Comparison of ENCODE assay signal across 15 mouse cellular contexts in the genomic region with DNA sequence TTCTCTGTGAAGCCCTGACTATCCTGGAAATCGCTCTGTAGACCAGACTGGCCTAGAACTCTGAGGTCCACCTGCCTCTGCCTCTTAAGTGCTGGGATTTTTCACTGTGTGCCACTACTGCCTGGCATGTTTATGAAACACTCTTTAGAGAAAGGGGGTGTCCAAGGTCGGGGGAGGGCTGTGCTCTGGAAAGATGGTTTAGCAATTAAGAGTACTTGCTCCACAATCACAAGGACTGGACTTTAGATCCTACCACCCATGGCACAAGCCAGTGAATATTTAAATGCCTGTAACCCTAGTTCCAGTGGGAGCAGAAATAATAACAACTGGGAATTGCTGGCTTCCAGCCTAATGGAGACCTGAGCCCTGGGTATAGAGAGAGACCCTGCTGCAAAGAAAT. TPM values are rescaled to one million over a fixed set of nuclear protein-coding genes. Genes with fewer than 3 reads are reported as not detected.
DNase-seq lines count a peak whose midpoint lies in the region; ATAC-seq lines count a peak whose summit lies in the region.
"Had no signal": no experiment of that assay in that cellular context is flagged by ENCODE, and none has a peak within 500 bp of the region (broad histone marks: within the 10 kb centered on the region; RNA-seq: fewer than 3 reads in every experiment).

No protein-coding gene starts in this region.

- no peak overlapping the region for H3K9ac ChIP-seq in hindbrain, embryonic 11.5 days (ENCODE audit: low read depth, low read length)
- H3K9ac ChIP-seq in neural tube, embryonic 13.5 days = no peak overlapping the region
- H3K9ac ChIP-seq in kidney, embryonic 15.5 days = no peak overlapping the region
- H3K9ac ChIP-seq in neural tube, embryonic 14.5 days (replicated peaks; ENCODE audit: low read depth, low read length) = no peak overlapping the region
- H3K9ac ChIP-seq: neural tube, embryonic 12.5 days; stomach, embryonic 15.5 days had no signal

- peaks cover 19% of the 10 kb centered on the region for H3K36me3 ChIP-seq in hindbrain, embryonic 10.5 days
- no peaks in the 10 kb centered on the region for H3K36me3 ChIP-seq in hindbrain, embryonic 11.5 days (ENCODE audit: control insufficient read depth, insufficient read depth, low read length)
- no peaks in the 10 kb centered on the region; the same call in 1 of the 2 replicates for H3K36me3 ChIP-seq in neural tube, embryonic 13.5 days
- H3K36me3 ChIP-seq in kidney, embryonic 15.5 days = peaks cover 7% of the 10 kb centered on the region; the same call in 1 of the 2 replicates
- no peaks in the 10 kb centered on the region for H3K36me3 ChIP-seq in neural tube, embryonic 14.5 days (ENCODE audit: control insufficient read depth, insufficient read depth, low read length)

- intact Hi-C loops in gastrocnemius, postnatal 14 days (cut with DNase I; ENCODE audit: low total_unique reads) = no loop called here

- ATAC-seq in hindbrain, embryonic 11.5 days (ENCODE audit: low FRiP score) = no peak
- ATAC-seq in neural tube, embryonic 13.5 days (ENCODE audit: low read depth) = no peak
- ATAC-seq in kidney, embryonic 15.5 days (replicated peaks; ENCODE audit: low FRiP score) = no peak
- ATAC-seq in neural tube, embryonic 14.5 days (ENCODE audit: low read depth) = no peak
- ATAC-seq: midbrain, embryonic 16.5 days had no signal

- peak overlapping the region; percentile 42; the same call in 1 of the 2 replicates for H3K27ac ChIP-seq in hindbrain, embryonic 10.5 days
- H3K27ac ChIP-seq in hindbrain, embryonic 11.5 days (ENCODE audit: low read depth, low read length) = no peak overlapping the region
- H3K27ac ChIP-seq in neural tube, embryonic 13.5 days (replicated peaks) = peak overlapping the region; percentile 54; the same call in 1 of the 2 replicates
- H3K27ac ChIP-seq in kidney, embryonic 15.5 days = peak overlapping the region; percentile 61; the same call in 1 of the 2 replicates
- H3K27ac ChIP-seq in neural tube, embryonic 14.5 days (ENCODE audit: low read depth, low read length) = peak overlapping the region; percentile 12; the same call in 1 of the 2 replicates
- H3K27ac ChIP-seq: macrophage; neural tube, embryonic 12.5 days had no signal

- DNase-seq in hindbrain, embryonic 10.5 days (ENCODE audit: low spot score) = no peak
- no peak for DNase-seq in hindbrain, embryonic 11.5 days (ENCODE audit: low spot score)
- DNase-seq in neural tube, embryonic 10.5 days (ENCODE audit: extremely low spot score, low spot score) = no peak
- no peak for DNase-seq in gastrocnemius, postnatal 14 days
- DNase-seq in ovary, postnatal 36 days (ENCODE audit: low spot score) = no peak
- DNase-seq: cerebellum, adult 11 months; spleen, adult 18-20 months; thymus, postnatal 25 days had no signal

- H3K4me3 ChIP-seq in hindbrain, embryonic 10.5 days = no peak overlapping the region
- H3K4me3 ChIP-seq in hindbrain, embryonic 11.5 days (ENCODE audit: low read depth, low read length) = no peak overlapping the region
- no peak overlapping the region for H3K4me3 ChIP-seq in neural tube, embryonic 13.5 days
- no peak overlapping the region for H3K4me3 ChIP-seq in kidney, embryonic 15.5 days (replicated peaks)
- H3K4me3 ChIP-seq in neural tube, embryonic 14.5 days (ENCODE audit: low read depth, low read length) = no peak overlapping the region
- H3K4me3 ChIP-seq: neural tube, embryonic 12.5 days; stomach, embryonic 15.5 days had no signal

- no peaks in the 10 kb centered on the region for H3K27me3 ChIP-seq in hindbrain, embryonic 10.5 days (ENCODE audit: insufficient read depth, poor library complexity, severe bottlenecking)
- no peaks in the 10 kb centered on the region for H3K27me3 ChIP-seq in hindbrain, embryonic 11.5 days (ENCODE audit: control insufficient read depth, insufficient read depth, low read length)
- H3K27me3 ChIP-seq in neural tube, embryonic 13.5 days = no peaks in the 10 kb centered on the region
- no peaks in the 10 kb centered on the region for H3K27me3 ChIP-seq in kidney, embryonic 15.5 days
- no peaks in the 10 kb centered on the region for H3K27me3 ChIP-seq in neural tube, embryonic 14.5 days (ENCODE audit: control insufficient read depth, insufficient read depth, low read length)
- H3K27me3 ChIP-seq: neural tube, embryonic 12.5 days; stomach, embryonic 15.5 days had no signal

- WGBS in hindbrain, embryonic 10.5 days = 61% methylated on average over 2 of the region's 2 CpGs
- WGBS in hindbrain, embryonic 11.5 days = 68% methylated on average over 2 of the region's 2 CpGs
- WGBS in neural tube, embryonic 13.5 days = 72% methylated on average over 2 of the region's 2 CpGs
- 73% methylated on average over 2 of the region's 2 CpGs for WGBS in kidney, embryonic 15.5 days
- 67% methylated on average over 2 of the region's 2 CpGs for WGBS in neural tube, embryonic 14.5 days

- H3K9me3 ChIP-seq in hindbrain, embryonic 10.5 days = no peaks in the 10 kb centered on the region
- H3K9me3 ChIP-seq in hindbrain, embryonic 11.5 days (ENCODE audit: control insufficient read depth, low read length) = no peaks in the 10 kb centered on the region
- H3K9me3 ChIP-seq in neural tube, embryonic 13.5 days = no peaks in the 10 kb centered on the region
- 0 out of 2 replicates have a peak, but pooled peaks cover 4% of the 10 kb centered on the region for H3K9me3 ChIP-seq in kidney, embryonic 15.5 days (replicated peaks)
- no peaks in the 10 kb centered on the region for H3K9me3 ChIP-seq in neural tube, embryonic 14.5 days (ENCODE audit: control insufficient read depth, low read length)
- H3K9me3 ChIP-seq: neural tube, embryonic 12.5 days; stomach, embryonic 15.5 days had no signal

- H3K4me2 ChIP-seq in hindbrain, embryonic 11.5 days (replicated peaks; ENCODE audit: low read depth, low read length) = no peak overlapping the region
- H3K4me2 ChIP-seq in neural tube, embryonic 13.5 days = no peak overlapping the region
- H3K4me2 ChIP-seq in kidney, embryonic 15.5 days = no peak overlapping the region
- H3K4me2 ChIP-seq in neural tube, embryonic 14.5 days (ENCODE audit: low read depth, low read length) = no peak overlapping the region
- H3K4me2 ChIP-seq: neural tube, embryonic 12.5 days; stomach, embryonic 15.5 days had no signal

- H3K4me1 ChIP-seq in hindbrain, embryonic 10.5 days (replicated peaks) = peaks cover 15% of the 10 kb centered on the region
- no peaks in the 10 kb centered on the region for H3K4me1 ChIP-seq in hindbrain, embryonic 11.5 days (replicated peaks; ENCODE audit: control insufficient read depth, insufficient read depth, low read length)
- H3K4me1 ChIP-seq in neural tube, embryonic 13.5 days (replicated peaks) = peaks cover 33% of the 10 kb centered on the region
- peaks cover 14% of the 10 kb centered on the region for H3K4me1 ChIP-seq in kidney, embryonic 15.5 days
- H3K4me1 ChIP-seq in neural tube, embryonic 14.5 days (ENCODE audit: control insufficient read depth, insufficient read depth, low read length) = peaks cover 12% of the 10 kb centered on the region; the same call in 1 of the 2 replicates

RNA-seq across cellular contexts. Expression of gene Glod4, which starts 36.4 kb away (rescaled TPM):
- 126 and 130 TPM in 2 replicates for polyA plus RNA-seq in hindbrain, embryonic 10.5 days (2016; fragmentation: Nextera tagmentation; extraction: Ambion mirVana)
- polyA plus RNA-seq in hindbrain, embryonic 11.5 days (2014; fragmentation: Nextera tagmentation; extraction: Ambion mirVana) = 132 and 140 TPM in 2 replicates
- polyA plus RNA-seq in neural tube, embryonic 13.5 days (2015; fragmentation: Nextera tagmentation; extraction: Ambion mirVana) = 108 and 112 TPM in 2 replicates
- polyA plus RNA-seq in kidney, embryonic 15.5 days (2015; fragmentation: Nextera tagmentation; extraction: Ambion mirVana) = 141 and 144 TPM in 2 replicates
- polyA plus RNA-seq in neural tube, embryonic 14.5 days (2014; fragmentation: Nextera tagmentation; extraction: Ambion mirVana) = 119 and 126 TPM in 2 replicates
- 10 to 100 TPM; 25.2 to 28.0 TPM for total RNA-seq in gastrocnemius, postnatal 14 days (2021)

RNA-seq across cellular contexts. Expression of gene Mrm3, which starts 36.5 kb away (rescaled TPM):
- polyA plus RNA-seq in hindbrain, embryonic 10.5 days (2016; fragmentation: Nextera tagmentation; extraction: Ambion mirVana) = 21.5 and 24.7 TPM in 2 replicates
- polyA plus RNA-seq in hindbrain, embryonic 11.5 days (2014; fragmentation: Nextera tagmentation; extraction: Ambion mirVana) = 21.9 and 22.4 TPM in 2 replicates
- 19.7 and 20.8 TPM in 2 replicates for polyA plus RNA-seq in neural tube, embryonic 13.5 days (2015; fragmentation: Nextera tagmentation; extraction: Ambion mirVana)
- polyA plus RNA-seq in kidney, embryonic 15.5 days (2015; fragmentation: Nextera tagmentation; extraction: Ambion mirVana) = 25.7 and 26.3 TPM in 2 replicates
- polyA plus RNA-seq in neural tube, embryonic 14.5 days (2014; fragmentation: Nextera tagmentation; extraction: Ambion mirVana) = 23.8 and 25.4 TPM in 2 replicates
- 10 to 100 TPM; 13.4 to 14.4 TPM for total RNA-seq in gastrocnemius, postnatal 14 days (2021)
